8 mouse cellular contexts compared by ENCODE assay signal in genomic region chr12:55399128-55399677, GRCm38 (mm10). TPM values are rescaled to one million over a fixed set of nuclear protein-coding genes. Genes with fewer than 3 reads are reported as not detected.
A peak's percentile ranks its signal among the peaks of the same experiment; 100 is the strongest.
DNase-seq lines count a peak whose midpoint lies in the region; ATAC-seq and TF ChIP-seq lines count a peak whose summit lies in the region.

No protein-coding gene starts in this region.

- H3K9ac ChIP-seq in heart, embryonic 13.5 days = peak overlapping the region; percentile 97
- peak overlapping the region; percentile 94 for H3K9ac ChIP-seq in hindbrain, embryonic 13.5 days
- peak overlapping the region; percentile 73 for H3K9ac ChIP-seq in midbrain, embryonic 11.5 days (ENCODE audit: low read length)

- no peak for DNase-seq in heart, adult 8-10 months (ENCODE audit: low spot score)
- DNase-seq in midbrain, embryonic 11.5 days (ENCODE audit: low spot score, missing footprints) = no peak
- DNase-seq in ovary, postnatal 36 days (ENCODE audit: low spot score) = no peak
- no peak for DNase-seq in gastrocnemius, postnatal 25 days
- no peak for DNase-seq in cerebellum, postnatal 4 days (ENCODE audit: low spot score in 2 of 2)

- 1% methylated on average over 20 of the region's 20 CpGs for WGBS in heart, embryonic 13.5 days
- WGBS in bone marrow, adult 2 months = under 1% methylated on average over 20 of the region's 20 CpGs
- WGBS in hindbrain, embryonic 13.5 days = 2% methylated on average over 20 of the region's 20 CpGs
- WGBS in midbrain, embryonic 11.5 days = under 1% methylated on average over 20 of the region's 20 CpGs

- H3K4me3 ChIP-seq in heart, embryonic 13.5 days = peak overlapping the region; percentile 79
- H3K4me3 ChIP-seq in bone marrow, adult 2 months (replicated peaks; ENCODE audit: control insufficient read depth, low read depth, low read length) = peak overlapping the region; percentile 84
- peak overlapping the region; percentile 94 for H3K4me3 ChIP-seq in hindbrain, embryonic 13.5 days
- H3K4me3 ChIP-seq in midbrain, embryonic 11.5 days (ENCODE audit: low read depth, low read length) = peak overlapping the region; percentile 83

- TF ChIP-seq CTCF in bone marrow, adult 2 months (IDR thresholded peaks at IDR 0.05; ENCODE audit: control insufficient read depth, insufficient read depth, low read length) = no peak

- H3K36me3 ChIP-seq in heart, embryonic 13.5 days = peaks cover 25% of the 10 kb centered on the region
- no peaks in the 10 kb centered on the region; the same call in 1 of the 2 replicates for H3K36me3 ChIP-seq in hindbrain, embryonic 13.5 days
- no peaks in the 10 kb centered on the region for H3K36me3 ChIP-seq in midbrain, embryonic 11.5 days (ENCODE audit: control insufficient read depth, insufficient read depth, low read length)

- no peak for TF ChIP-seq POLR2A in bone marrow, adult 2 months (IDR thresholded peaks at IDR 0.05; ENCODE audit: borderline replicate concordance, control insufficient read depth, low read depth, low read length)

- no peaks in the 10 kb centered on the region for H3K9me3 ChIP-seq in heart, embryonic 13.5 days
- H3K9me3 ChIP-seq in hindbrain, embryonic 13.5 days = no peaks in the 10 kb centered on the region
- no peaks in the 10 kb centered on the region for H3K9me3 ChIP-seq in midbrain, embryonic 11.5 days (ENCODE audit: control insufficient read depth, low read length)

- H3K4me2 ChIP-seq in heart, embryonic 13.5 days = peak overlapping the region; percentile 97
- peak overlapping the region; percentile 97 for H3K4me2 ChIP-seq in hindbrain, embryonic 13.5 days
- H3K4me2 ChIP-seq in midbrain, embryonic 11.5 days = peak overlapping the region; percentile 96

- ATAC-seq in heart, embryonic 13.5 days (ENCODE audit: extremely low read depth, insufficient number of reproducible peaks, low FRiP score, low TSS enrichment) = no peak
- ATAC-seq in hindbrain, embryonic 13.5 days (ENCODE audit: low FRiP score) = no peak; the same call in 1 of the 2 replicates
- peak; percentile 30 for ATAC-seq in midbrain, embryonic 11.5 days (ENCODE audit: low FRiP score)

- H3K27ac ChIP-seq in heart, embryonic 13.5 days (replicated peaks) = peak overlapping the region; percentile 95
- peak overlapping the region; percentile 91 for H3K27ac ChIP-seq in bone marrow, adult 2 months (ENCODE audit: control insufficient read depth, insufficient read depth, low read depth, low read length, poor library complexity)
- peak overlapping the region; percentile 93 for H3K27ac ChIP-seq in hindbrain, embryonic 13.5 days
- peak overlapping the region; percentile 64; the same call in 1 of the 2 replicates for H3K27ac ChIP-seq in midbrain, embryonic 11.5 days (ENCODE audit: low read depth, low read length)

- H3K27me3 ChIP-seq in heart, embryonic 13.5 days (replicated peaks) = no peaks in the 10 kb centered on the region
- no peaks in the 10 kb centered on the region for H3K27me3 ChIP-seq in hindbrain, embryonic 13.5 days
- H3K27me3 ChIP-seq in midbrain, embryonic 11.5 days (ENCODE audit: control insufficient read depth, insufficient read depth, low read length) = no peaks in the 10 kb centered on the region

- H3K4me1 ChIP-seq in heart, embryonic 13.5 days = peaks cover 21% of the 10 kb centered on the region
- peaks cover 7% of the 10 kb centered on the region for H3K4me1 ChIP-seq in bone marrow, adult 2 months (ENCODE audit: control insufficient read depth, insufficient read depth, low read length)
- peaks cover 16% of the 10 kb centered on the region for H3K4me1 ChIP-seq in hindbrain, embryonic 13.5 days (replicated peaks)
- H3K4me1 ChIP-seq in midbrain, embryonic 11.5 days (ENCODE audit: control insufficient read depth, insufficient read depth, low read length) = peaks cover 10% of the 10 kb centered on the region

RNA-seq across cellular contexts. Expression of gene Psma6, which starts 15.2 kb away (rescaled TPM):
- polyA plus RNA-seq in heart, embryonic 13.5 days (2015; fragmentation: Nextera tagmentation; extraction: Ambion mirVana) = 321 and 343 TPM in 2 replicates
- total RNA-seq in heart, adult 8-10 months (2022) = 100 to 1,000 TPM; 149 to 159 (median 156) TPM
- polyA plus RNA-seq in bone marrow, adult 2 months (2011; ENCODE audit: insufficient read depth, insufficient read length, low replicate concordance, missing spikeins) = 71.0 and 119 TPM in 2 replicates
- polyA plus RNA-seq in hindbrain, embryonic 13.5 days (2015; fragmentation: Nextera tagmentation; extraction: Ambion mirVana) = 444 and 450 TPM in 2 replicates
- 506 and 513 TPM in 2 replicates for polyA plus RNA-seq in midbrain, embryonic 11.5 days (2014; fragmentation: Nextera tagmentation; extraction: Ambion mirVana)
- 100 to 1,000 TPM; 140 to 155 TPM for total RNA-seq in gastrocnemius, postnatal 25 days (2021)
